Mouse (Mus musculus) lung, embryonic 16.5 days (tissue): ENCODE data around the gene Klhl18. TPM values are rescaled to one million over a fixed set of nuclear protein-coding genes. Genes with fewer than 3 reads are reported as not detected.

ENCODE experiments used
- ATAC-seq: fragments of 200-750 bp; cut with Nextera tagmentation; 2 replicates; pipeline ENCODE4 v1.8.0; 2017; ENCODE audit warnings: low read depth, mild to moderate bottlenecking, moderate library complexity
- H3K27ac ChIP-seq: fragments of 300-500 bp; sonication (generic); 2 replicates; pipeline ENCODE4 v1.5.1; 2014; ENCODE audit warnings: mild to moderate bottlenecking, control low read depth, low read length
- H3K27me3 ChIP-seq: fragments of 300-500 bp; sonication (generic); 2 replicates; pipeline ENCODE4 v1.6.1; 2014; ENCODE audit warnings: low read depth, low read length, mixed read lengths; ENCODE audit not compliant: control insufficient read depth, insufficient read depth
- H3K36me3 ChIP-seq: fragments of 300-500 bp; sonication (generic); 2 replicates; pipeline ENCODE4 v1.6.1; 2014; ENCODE audit warnings: low read length; ENCODE audit not compliant: control insufficient read depth, insufficient read depth
- H3K4me1 ChIP-seq: fragments of 300-500 bp; sonication (generic); replicated peaks from 2 replicates; pipeline ENCODE4 v1.6.1; 2014; ENCODE audit warnings: low read length, mixed read lengths; ENCODE audit not compliant: control insufficient read depth, insufficient read depth
- H3K4me2 ChIP-seq: fragments of 300-500 bp; sonication (generic); 2 replicates; pipeline ENCODE4 v1.6.1; 2014; ENCODE audit warnings: low read depth, low read length, control low read depth
- H3K4me3 ChIP-seq: fragments of 300-500 bp; sonication (generic); 2 replicates; pipeline ENCODE4 v1.5.1; 2014; ENCODE audit warnings: mild to moderate bottlenecking, low read length, control low read depth
- H3K9ac ChIP-seq: fragments of 300-500 bp; sonication (generic); 2 replicates; pipeline ENCODE4 v1.6.1; 2014; ENCODE audit warnings: low read length, control low read depth
- H3K9me3 ChIP-seq: fragments of 300-500 bp; sonication (generic); 2 replicates; pipeline ENCODE4 v1.6.1; 2016; ENCODE audit warnings: low read length; ENCODE audit not compliant: control insufficient read depth
- WGBS: fragments of 180-500 bp; shearing (Covaris S2); extraction: QIAGEN DNeasy Blood & Tissue Kit; methylation state at CpG from one replicate; pipeline ENCODE4 v1.1.7; 2014; 5-methylcytosine and 5-hydroxymethylcytosine counted together
- polyA plus RNA-seq: library from polyadenylated mRNA; unstranded; fragments of >200 nt; fragmentation: Nextera tagmentation; extraction: Ambion mirVana; gene quantifications from 2 replicates; pipeline ENCODE4 v1.2.1, GENCODE M21; 2015

Klhl18 gene
- polyA plus RNA-seq, 1 experiment from 2014 or later = 10.8 TPM

DNA sequence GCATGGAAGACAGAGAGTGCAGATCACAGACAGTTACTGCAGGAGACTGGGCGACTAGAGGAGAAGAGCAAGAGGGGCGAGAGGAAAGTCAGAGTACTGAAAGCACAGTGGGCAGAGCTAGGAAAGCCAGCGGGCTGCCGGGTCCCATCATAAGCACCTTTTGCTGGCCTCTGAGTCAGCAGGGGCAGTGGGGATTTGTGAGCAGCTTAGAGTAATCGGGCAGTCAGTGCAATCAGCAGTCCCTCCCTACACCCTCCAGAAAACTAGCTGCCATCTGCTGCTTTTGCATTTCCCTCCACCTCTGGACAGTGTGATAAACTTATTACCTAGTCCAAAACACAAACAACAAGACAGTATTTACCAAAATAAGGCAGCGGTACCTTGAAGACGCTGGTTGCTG is 14.2 kb downstream of the Klhl18 start:
- H3K27me3 ChIP-seq = no peaks in the 10 kb centered on the region
- H3K9ac ChIP-seq = no peak overlapping the region
- H3K4me3 ChIP-seq = no peak overlapping the region
- no peaks in the 10 kb centered on the region for H3K9me3 ChIP-seq
- H3K27ac ChIP-seq = no peak overlapping the region
- no peak for ATAC-seq
- H3K4me1 ChIP-seq = no peaks in the 10 kb centered on the region
- H3K4me2 ChIP-seq = no peak overlapping the region
- no peaks in the 10 kb centered on the region for H3K36me3 ChIP-seq
- WGBS = 67% methylated on average over 7 of the region's 7 CpGs

DNA sequence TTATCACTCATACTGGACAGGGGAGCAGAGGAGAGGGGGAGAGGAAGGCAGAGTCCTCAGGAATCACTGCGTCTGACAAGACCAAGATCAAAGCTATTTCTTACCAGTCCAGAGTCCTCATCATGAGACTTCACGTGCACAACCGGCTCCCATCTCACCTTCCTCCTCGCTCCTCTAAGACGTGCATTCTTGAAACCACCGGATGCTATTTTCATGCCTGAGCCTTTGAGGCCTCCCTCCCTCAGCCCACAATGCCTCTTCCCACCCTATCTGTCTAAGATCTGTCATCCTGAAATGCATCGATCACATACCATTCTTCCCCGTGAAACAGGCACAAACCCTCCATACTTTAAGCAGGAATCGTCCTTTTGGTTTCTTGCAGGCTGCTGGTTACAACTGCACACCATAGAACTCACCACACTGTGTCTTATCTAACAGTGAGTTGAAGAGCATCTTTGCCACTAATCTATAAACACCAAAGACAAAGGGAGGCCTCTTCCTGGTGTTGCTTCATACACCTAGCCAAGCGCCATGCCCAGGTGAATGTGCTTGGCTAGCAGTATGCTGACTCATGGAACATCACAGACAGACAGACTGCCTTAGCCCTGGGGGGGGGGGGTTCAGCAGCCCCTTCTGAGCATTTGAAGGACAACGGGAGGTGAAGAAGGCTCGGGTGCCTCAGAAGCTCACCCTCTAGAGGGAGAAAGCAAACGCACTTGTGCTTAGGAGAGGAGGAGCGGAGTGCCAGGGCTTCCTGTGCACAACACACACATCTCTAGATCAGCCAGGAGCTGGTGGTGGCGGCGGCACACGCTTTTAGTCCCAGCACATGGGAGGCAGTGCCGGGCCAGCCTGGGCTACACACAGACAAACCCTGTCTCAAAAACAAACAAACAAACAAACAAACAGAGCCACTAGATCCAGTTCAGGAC is 15.3 kb downstream of the Klhl18 start:
- H3K9ac ChIP-seq = no peak overlapping the region
- 71% methylated on average over 18 of the region's 18 CpGs for WGBS
- no peaks in the 10 kb centered on the region for H3K36me3 ChIP-seq
- no peak overlapping the region for H3K4me3 ChIP-seq
- no peaks in the 10 kb centered on the region for H3K27me3 ChIP-seq
- no peaks in the 10 kb centered on the region for H3K4me1 ChIP-seq
- no peaks in the 10 kb centered on the region for H3K9me3 ChIP-seq
- no peak overlapping the region for H3K4me2 ChIP-seq
- H3K27ac ChIP-seq = no peak overlapping the region
- no peak for ATAC-seq

- ATAC-seq = no peak
- H3K9ac ChIP-seq = no peak overlapping the region
- no peaks in the 10 kb centered on the region for H3K4me1 ChIP-seq
- H3K36me3 ChIP-seq = no peaks in the 10 kb centered on the region
- no peak overlapping the region for H3K27ac ChIP-seq
- H3K9me3 ChIP-seq = no peaks in the 10 kb centered on the region
- H3K4me2 ChIP-seq = no peak overlapping the region
- 44% methylated on average over 2 of the region's 2 CpGs for WGBS
- no peak overlapping the region for H3K4me3 ChIP-seq
- H3K27me3 ChIP-seq = no peaks in the 10 kb centered on the region
These were observed 17.3 kb downstream of the Klhl18 start for GRCm38 (mm10) chr9:110459145-110459727.

DNA sequence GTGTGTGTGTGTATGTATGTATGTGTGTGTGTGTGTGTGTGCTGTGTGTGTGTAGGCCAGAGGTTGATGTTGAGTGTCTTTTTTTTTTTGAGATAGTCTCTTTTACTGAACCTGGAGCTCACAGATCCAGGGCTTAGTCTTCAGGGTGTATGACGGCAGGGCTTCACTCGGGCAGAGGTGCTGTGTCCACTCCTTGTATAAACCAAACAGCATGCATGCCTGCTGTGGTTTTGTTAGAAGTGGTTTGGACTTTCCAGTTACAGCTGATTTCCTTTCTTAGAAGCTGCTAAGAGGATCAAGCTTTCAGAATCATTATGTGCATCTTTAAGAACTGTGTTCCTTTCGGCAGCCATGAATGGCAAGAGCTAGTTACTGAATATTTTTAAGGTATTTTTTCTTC is 18.6 kb downstream of the Klhl18 start:
- no peaks in the 10 kb centered on the region for H3K36me3 ChIP-seq
- H3K9me3 ChIP-seq = no peaks in the 10 kb centered on the region
- ATAC-seq = no peak
- no peaks in the 10 kb centered on the region for H3K4me1 ChIP-seq
- H3K27ac ChIP-seq = no peak overlapping the region
- no peak overlapping the region for H3K9ac ChIP-seq
- 84% methylated on average over 3 of the region's 3 CpGs for WGBS
- no peak overlapping the region for H3K4me3 ChIP-seq
- H3K27me3 ChIP-seq = no peaks in the 10 kb centered on the region
- no peak overlapping the region for H3K4me2 ChIP-seq

DNA sequence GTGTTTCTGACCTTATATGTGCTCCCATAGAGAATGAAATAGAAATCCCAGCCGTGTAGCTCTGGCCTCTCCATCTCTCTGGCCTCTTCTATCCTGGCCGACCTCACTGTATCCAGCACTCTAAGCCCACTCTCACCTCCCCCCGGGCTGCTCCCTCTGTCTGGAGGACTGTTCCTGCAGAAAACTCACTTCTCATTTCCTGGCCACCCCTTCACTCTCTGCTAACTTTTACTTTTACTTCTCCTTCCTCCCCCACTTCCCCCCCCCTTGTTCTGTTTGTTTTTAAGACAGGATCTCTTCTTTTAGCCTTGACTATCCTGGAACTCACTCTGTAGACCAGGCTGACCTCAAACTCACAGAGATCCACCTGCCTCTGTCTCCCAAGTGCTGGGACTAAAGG is 24.0 kb downstream of the Klhl18 start:
- Histone ChIP-seq H3K4me1 (no peaks in the 10 kb centered on the region), H3K27ac (no peak overlapping the region), H3K27me3 (no peaks in the 10 kb centered on the region), H3K36me3 (peaks cover 4% of the 10 kb centered on the region; the same call in 1 of the 2 replicates), H3K4me2 (no peak overlapping the region), H3K9me3 (no peaks in the 10 kb centered on the region), H3K4me3 (no peak overlapping the region), H3K9ac (no peak overlapping the region)
- no peak for ATAC-seq
- WGBS = 68% methylated on average over 3 of the region's 3 CpGs

GRCm38 (mm10) chr9:110448857-110449617 is 27.5 kb downstream of the Klhl18 start:
- WGBS = 24% methylated on average over 11 of the region's 11 CpGs
- Histone ChIP-seq H3K4me2 (no peak overlapping the region), H3K9me3 (no peaks in the 10 kb centered on the region), H3K9ac (no peak overlapping the region), H3K4me1 (no peaks in the 10 kb centered on the region), H3K27me3 (no peaks in the 10 kb centered on the region), H3K36me3 (peaks cover 4% of the 10 kb centered on the region; the same call in 1 of the 2 replicates), H3K4me3 (no peak overlapping the region), H3K27ac (no peak overlapping the region)
- peak; percentile 80 for ATAC-seq

GRCm38 (mm10) chr9:110448356-110448755 is 28.1 kb downstream of the Klhl18 start:
- Histone ChIP-seq H3K9ac (no peak overlapping the region), H3K4me1 (no peaks in the 10 kb centered on the region), H3K9me3 (no peaks in the 10 kb centered on the region), H3K4me2 (no peak overlapping the region), H3K36me3 (peaks cover 4% of the 10 kb centered on the region; the same call in 1 of the 2 replicates), H3K4me3 (no peak overlapping the region), H3K27me3 (no peaks in the 10 kb centered on the region), H3K27ac (no peak overlapping the region)
- no peak for ATAC-seq
- 79% methylated on average over 15 of the region's 15 CpGs for WGBS

DNA sequence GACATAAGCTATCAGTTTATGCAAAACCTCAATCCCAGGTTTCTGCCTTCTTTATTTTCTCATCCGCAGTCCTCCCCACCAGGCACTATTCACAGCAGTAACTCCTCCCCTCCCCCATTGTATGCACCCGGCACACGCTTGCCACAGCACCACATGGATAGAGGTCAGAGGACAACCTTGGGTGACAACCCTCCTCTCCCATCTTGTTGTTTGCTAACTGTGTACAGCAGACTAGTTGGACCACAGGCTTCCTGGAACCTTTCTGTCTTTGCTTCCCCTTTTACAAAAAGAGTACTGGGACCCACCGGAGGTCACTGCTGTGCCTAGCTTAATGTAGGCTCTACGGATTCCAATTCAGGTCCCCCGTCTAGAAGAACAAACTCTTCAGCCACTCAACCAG is 35.9 kb downstream of the Klhl18 start:
- no peak overlapping the region for H3K4me2 ChIP-seq
- H3K9me3 ChIP-seq = no peaks in the 10 kb centered on the region
- ATAC-seq = no peak
- H3K4me1 ChIP-seq = no peaks in the 10 kb centered on the region
- H3K9ac ChIP-seq = no peak overlapping the region
- no peaks in the 10 kb centered on the region; the same call in 1 of the 2 replicates for H3K36me3 ChIP-seq
- H3K27ac ChIP-seq = no peak overlapping the region
- no peak overlapping the region for H3K4me3 ChIP-seq
- 93% methylated on average over 6 of the region's 6 CpGs for WGBS
- no peaks in the 10 kb centered on the region for H3K27me3 ChIP-seq

GRCm38 (mm10) chr9:110440049-110440448 is 36.4 kb downstream of the Klhl18 start:
- 0 out of 2 replicates have a peak, but pooled peaks have one; percentile 41 for ATAC-seq
- Histone ChIP-seq H3K36me3 (no peaks in the 10 kb centered on the region; the same call in 1 of the 2 replicates), H3K4me1 (no peaks in the 10 kb centered on the region), H3K4me2 (no peak overlapping the region), H3K9ac (no peak overlapping the region), H3K27me3 (no peaks in the 10 kb centered on the region), H3K4me3 (no peak overlapping the region), H3K27ac (no peak overlapping the region), H3K9me3 (no peaks in the 10 kb centered on the region)
- WGBS = 66% methylated on average over 4 of the region's 5 CpGs
